Mouse (Mus musculus) liver, embryonic 13.5 days (tissue): ENCODE measurements around the gene Vamp8. TPM values are rescaled to one million over a fixed set of nuclear protein-coding genes. Genes with fewer than 3 reads are reported as not detected.

ENCODE experiments used
- ATAC-seq: fragments of 200-750 bp; cut with Nextera tagmentation; 2 replicates; pipeline ENCODE4 v1.8.0; 2017; ENCODE audit warnings: low read depth, mild to moderate bottlenecking, moderate number of reproducible peaks, moderate library complexity
- DNase-seq: peaks from one replicate; pipeline ENCODE4 v3.0.0; 2022
- H3K27ac ChIP-seq: fragments of 300-500 bp; sonication (generic); 2 replicates; pipeline ENCODE4 v1.5.1; 2015; ENCODE audit warnings: moderate library complexity, mild to moderate bottlenecking, inconsistent platforms
- H3K27me3 ChIP-seq: fragments of 300-500 bp; sonication (generic); 2 replicates; pipeline ENCODE4 v1.6.1; 2015; ENCODE audit warnings: mild to moderate bottlenecking, inconsistent platforms
- H3K36me3 ChIP-seq: fragments of 300-500 bp; sonication (generic); 2 replicates; pipeline ENCODE4 v1.6.1; 2015; ENCODE audit warnings: mild to moderate bottlenecking, inconsistent platforms
- H3K4me1 ChIP-seq: fragments of 300-500 bp; sonication (generic); replicated peaks from 2 replicates; pipeline ENCODE4 v1.6.1; 2015; ENCODE audit warnings: inconsistent platforms
- H3K4me2 ChIP-seq: fragments of 300-500 bp; sonication (generic); 2 replicates; pipeline ENCODE4 v1.6.1; 2015; ENCODE audit warnings: inconsistent platforms, mild to moderate bottlenecking, moderate library complexity
- H3K4me3 ChIP-seq: fragments of 300-500 bp; sonication (generic); replicated peaks from 2 replicates; pipeline ENCODE4 v1.5.1; 2015; ENCODE audit warnings: mild to moderate bottlenecking, inconsistent platforms
- H3K9ac ChIP-seq: fragments of 300-500 bp; sonication (generic); 2 replicates; pipeline ENCODE4 v1.6.1; 2015; ENCODE audit warnings: mild to moderate bottlenecking, inconsistent platforms
- H3K9me3 ChIP-seq: fragments of 300-500 bp; sonication (generic); replicated peaks from 2 replicates; pipeline ENCODE4 v1.6.1; 2016; ENCODE audit warnings: inconsistent platforms
- WGBS: fragments of 180-500 bp; shearing (Covaris S2); methylation state at CpG from one replicate; pipeline ENCODE4 v1.1.7; 2015; ENCODE audit not compliant: insufficient replicate concordance; 5-methylcytosine and 5-hydroxymethylcytosine counted together
- polyA plus RNA-seq: library from polyadenylated mRNA; unstranded; fragments of >200 nt; fragmentation: Nextera tagmentation; extraction: Ambion mirVana; gene quantifications from 2 replicates; pipeline ENCODE4 v1.2.1, GENCODE M21; 2015

Vamp8 gene
- polyA plus RNA-seq, 1 experiment from 2014 or later = 260 TPM

DNA sequence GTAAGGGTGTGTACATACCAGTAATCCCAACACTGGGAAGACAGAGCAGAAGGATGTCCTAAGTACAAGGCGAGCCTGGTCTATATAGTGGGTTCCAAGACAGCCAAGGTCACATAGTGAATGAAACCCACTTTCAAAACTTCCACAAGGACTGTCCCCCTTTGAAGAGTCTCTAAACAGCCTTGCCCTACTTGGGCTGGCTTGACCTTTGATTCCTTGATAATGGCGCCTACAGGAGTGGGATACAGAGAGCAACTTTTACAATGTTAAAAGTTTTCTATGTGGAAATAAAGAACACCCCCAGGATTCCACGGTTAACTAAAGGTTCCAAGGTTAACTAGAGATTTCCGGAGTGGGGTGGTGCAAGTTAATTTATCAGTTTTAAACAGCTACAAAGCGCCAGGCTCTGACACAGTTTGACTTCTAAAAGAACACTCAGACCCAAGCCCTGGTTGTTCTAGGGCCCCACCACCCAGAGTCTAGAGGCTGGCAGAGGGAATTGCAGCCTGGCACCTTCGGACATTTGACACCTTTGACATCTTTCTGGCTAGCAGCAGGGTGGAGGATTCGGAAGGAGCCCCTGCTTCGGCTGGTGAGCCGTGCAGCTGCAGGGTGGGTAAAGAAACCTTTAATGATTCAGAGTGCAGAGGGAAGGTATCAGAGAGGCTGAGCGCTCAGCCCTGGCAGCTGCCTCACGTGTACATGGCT is 30.5 kb downstream of the Vamp8 start:
- Histone ChIP-seq H3K27me3 (peaks cover 25% of the 10 kb centered on the region), H3K4me1 (peaks cover 76% of the 10 kb centered on the region), H3K27ac (peak overlapping the region; percentile 89; the same call in 1 of the 2 replicates), H3K4me2 (peak overlapping the region; percentile 77), H3K9me3 (no peaks in the 10 kb centered on the region), H3K36me3 (peaks cover 35% of the 10 kb centered on the region), H3K9ac (peak overlapping the region; percentile 83; the same call in 1 of the 2 replicates), H3K4me3 (peak overlapping the region; percentile 80; the same call in 1 of the 2 replicates)
- no peak for ATAC-seq
- WGBS = 78% methylated on average over 11 of the region's 11 CpGs
- no peak for DNase-seq

GRCm38 (mm10) chr6:72359343-72359742 is 31.2 kb downstream of the Vamp8 start:
- Histone ChIP-seq H3K27ac (no peak overlapping the region; the same call in 1 of the 2 replicates), H3K9ac (no peak overlapping the region), H3K9me3 (no peaks in the 10 kb centered on the region), H3K4me1 (peaks cover 83% of the 10 kb centered on the region), H3K36me3 (peaks cover 35% of the 10 kb centered on the region), H3K4me3 (no peak overlapping the region), H3K27me3 (peaks cover 32% of the 10 kb centered on the region), H3K4me2 (no peak overlapping the region)
- DNase-seq = no peak
- 79% methylated on average over 2 of the region's 2 CpGs for WGBS
- no peak for ATAC-seq

DNA sequence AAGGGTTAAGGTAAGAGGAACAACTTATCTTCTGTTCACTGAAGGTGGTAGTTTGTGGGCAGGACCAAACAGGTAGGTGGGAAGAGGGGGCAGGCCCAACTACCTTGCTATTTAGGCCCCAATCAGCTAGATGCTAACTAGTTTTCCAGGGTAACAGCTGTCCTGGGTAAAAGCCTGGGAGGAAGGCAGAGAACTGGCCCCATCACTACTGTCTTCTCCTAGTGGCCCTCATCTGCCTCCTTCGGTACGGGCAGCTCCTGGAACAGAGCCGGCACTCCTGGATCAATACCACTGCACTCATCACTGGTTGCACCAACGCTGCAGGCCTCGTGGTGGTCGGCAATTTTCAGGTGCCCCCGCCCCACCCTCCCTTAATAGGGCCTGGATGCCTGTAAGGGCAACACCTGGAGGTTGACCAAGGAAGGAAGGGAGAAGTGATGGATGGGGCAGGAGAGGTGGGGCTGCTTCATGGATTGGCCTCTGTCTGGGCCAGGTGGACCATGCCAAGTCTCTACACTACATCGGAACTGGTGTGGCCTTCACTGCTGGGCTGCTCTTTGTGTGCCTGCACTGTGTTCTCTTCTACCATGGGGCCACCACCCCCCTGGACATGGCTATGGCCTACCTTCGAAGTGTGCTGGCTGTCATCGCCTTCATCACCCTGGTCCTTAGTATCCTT is 32.3 kb downstream of the Vamp8 start:
- H3K4me1 ChIP-seq = peaks cover 87% of the 10 kb centered on the region
- no peak for DNase-seq
- WGBS = 81% methylated on average over 10 of the region's 10 CpGs
- no peaks in the 10 kb centered on the region for H3K9me3 ChIP-seq
- H3K36me3 ChIP-seq = peaks cover 35% of the 10 kb centered on the region
- H3K4me2 ChIP-seq = 0 out of 2 replicates have a peak overlapping the region, but pooled peaks have one; percentile 3
- peaks cover 43% of the 10 kb centered on the region for H3K27me3 ChIP-seq
- ATAC-seq = no peak
- no peak overlapping the region for H3K9ac ChIP-seq
- H3K4me3 ChIP-seq = no peak overlapping the region
- no peak overlapping the region for H3K27ac ChIP-seq

GRCm38 (mm10) chr6:72357164-72358079 is 33.1 kb downstream of the Vamp8 start:
- peaks cover 85% of the 10 kb centered on the region for H3K4me1 ChIP-seq
- peak; percentile 77 for DNase-seq

DNA sequence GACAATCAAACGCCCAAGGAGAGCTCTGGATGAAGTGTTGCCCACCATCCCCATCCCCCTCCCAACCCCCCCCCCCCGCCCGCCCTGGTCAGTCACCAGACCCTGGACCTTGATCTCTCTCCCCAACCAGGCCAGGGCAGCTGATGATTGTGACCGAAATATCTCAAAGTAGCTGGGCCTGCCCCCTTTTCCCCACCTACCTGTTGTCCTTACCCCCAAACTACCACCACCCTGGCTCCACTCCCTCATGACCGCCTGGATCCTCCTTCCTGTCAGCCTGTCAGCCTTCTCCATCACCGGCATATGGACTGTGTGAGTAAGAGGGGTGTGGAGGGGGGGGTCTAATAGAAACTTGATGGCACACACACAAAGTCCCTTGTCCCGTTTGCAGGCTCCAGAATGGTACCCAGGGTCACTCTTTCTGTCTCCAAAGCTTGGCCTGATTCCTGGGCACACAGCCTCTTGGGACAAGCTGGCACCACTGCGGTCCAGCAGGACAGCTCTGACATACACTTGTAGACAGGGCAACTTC is 34.4 kb downstream of the Vamp8 start:
- peak overlapping the region; percentile 73 for H3K4me2 ChIP-seq
- no peak for DNase-seq
- peak overlapping the region; percentile 64 for H3K27ac ChIP-seq
- H3K4me1 ChIP-seq = peaks cover 89% of the 10 kb centered on the region
- peak overlapping the region; percentile 60 for H3K4me3 ChIP-seq
- H3K27me3 ChIP-seq = peaks cover 44% of the 10 kb centered on the region
- peak overlapping the region; percentile 57 for H3K9ac ChIP-seq
- peaks cover 39% of the 10 kb centered on the region for H3K36me3 ChIP-seq
- no peaks in the 10 kb centered on the region for H3K9me3 ChIP-seq
- ATAC-seq = no peak
- WGBS = 53% methylated on average over 6 of the region's 8 CpGs

More at GRCm38 (mm10) chr6:72357164-72358079, 33.1 kb downstream of the Vamp8 start:
- H3K4me2 ChIP-seq = 0 out of 2 replicates have a peak overlapping the region, but pooled peaks have one; percentile 73
- WGBS = 45% methylated on average over 5 of the region's 5 CpGs
- H3K27ac ChIP-seq = no peak overlapping the region
- H3K9ac ChIP-seq = no peak overlapping the region
- peak; percentile 55 for ATAC-seq
- H3K36me3 ChIP-seq = peaks cover 35% of the 10 kb centered on the region
- peaks cover 44% of the 10 kb centered on the region for H3K27me3 ChIP-seq
- no peaks in the 10 kb centered on the region for H3K9me3 ChIP-seq
- no peak overlapping the region for H3K4me3 ChIP-seq

DNA sequence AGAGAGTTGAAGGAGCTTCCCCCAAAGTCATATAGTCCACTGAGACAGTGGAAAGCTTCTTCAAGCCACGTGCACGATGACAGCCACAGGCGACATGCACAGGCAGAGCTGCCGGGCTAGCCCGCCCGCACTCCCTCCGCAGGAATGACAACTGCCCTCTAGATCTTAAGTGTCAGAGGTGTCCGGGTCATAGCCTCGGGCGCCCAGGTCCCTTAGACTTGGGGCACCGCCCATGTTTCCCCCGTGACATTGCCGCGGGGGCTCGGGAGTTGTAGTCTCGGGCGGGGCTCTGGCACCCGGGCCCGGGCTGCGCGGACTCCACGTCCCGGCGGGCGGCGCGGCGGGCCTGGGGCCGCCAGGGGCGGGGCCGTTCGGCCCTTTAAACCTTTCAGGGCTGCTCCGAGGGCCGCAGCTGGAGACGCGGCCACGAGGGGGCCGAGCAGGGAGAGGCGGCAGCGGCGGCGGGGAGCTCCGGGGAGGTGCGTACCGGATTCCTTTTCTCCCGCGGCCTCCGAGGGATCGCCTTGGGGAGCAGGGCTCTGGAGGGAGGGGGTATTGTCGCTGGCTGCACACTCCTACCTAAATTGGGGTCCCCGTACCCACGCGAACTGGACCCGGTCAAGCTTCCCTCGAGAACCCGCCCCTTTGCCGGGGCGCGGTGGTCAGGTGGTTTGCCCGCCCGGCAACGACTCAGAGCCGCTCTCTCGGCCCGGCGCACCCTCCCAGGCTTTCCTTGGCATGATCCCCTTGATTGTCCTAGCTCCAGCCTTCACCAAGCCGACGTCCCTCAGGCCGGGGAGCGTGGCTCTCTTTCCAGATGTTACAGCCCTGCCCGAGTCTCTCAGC is 35.2 kb downstream of the Vamp8 start, which contains the start of gene Tmem150a:
Tmem150a (plus strand) TSS at position 382 of the 846 bp plus-strand sequence.
- peak within 1 kb of the TSS; percentile 64 for H3K27ac ChIP-seq
- H3K4me3 ChIP-seq = peak within 1 kb of the TSS; percentile 60
- DNase-seq (peak; percentile 49), ATAC-seq (peak; percentile 46)
- 1% methylated on average over 70 of the region's 71 CpGs for WGBS
- no peaks in the 10 kb centered on the region for H3K9me3 ChIP-seq
- peaks cover 44% of the 10 kb centered on the region for H3K27me3 ChIP-seq
- H3K9ac ChIP-seq = peak within 1 kb of the TSS; percentile 57
- peak within 1 kb of the TSS; percentile 73 for H3K4me2 ChIP-seq
- H3K4me1 ChIP-seq = peaks cover 89% of the 10 kb centered on the region
- H3K36me3 ChIP-seq = peaks cover 38% of the 10 kb centered on the region

- H3K27me3 ChIP-seq = peaks cover 44% of the 10 kb centered on the region
- no peaks in the 10 kb centered on the region for H3K9me3 ChIP-seq
- peak overlapping the region; percentile 73; the same call in 1 of the 2 replicates for H3K4me2 ChIP-seq
- H3K27ac ChIP-seq = peak overlapping the region; percentile 25; the same call in 1 of the 2 replicates
- peaks cover 89% of the 10 kb centered on the region for H3K4me1 ChIP-seq
- no peak overlapping the region for H3K4me3 ChIP-seq
- no peak overlapping the region for H3K9ac ChIP-seq
- peaks cover 38% of the 10 kb centered on the region for H3K36me3 ChIP-seq
- 76% methylated on average over 1 of the region's 1 CpGs for WGBS
- ATAC-seq (no peak), DNase-seq (no peak)
Measured at GRCm38 (mm10) chr6:72354025-72354424, 36.5 kb downstream of the Vamp8 start.

GRCm38 (mm10) chr6:72352636-72353405 is 37.7 kb downstream of the Vamp8 start:
- Histone ChIP-seq H3K4me3 (no peak overlapping the region), H3K4me2 (peak overlapping the region; percentile 7; the same call in 1 of the 2 replicates), H3K9me3 (no peaks in the 10 kb centered on the region), H3K9ac (no peak overlapping the region), H3K36me3 (peaks cover 36% of the 10 kb centered on the region), H3K27ac (peak overlapping the region; percentile 25; the same call in 1 of the 2 replicates), H3K27me3 (peaks cover 42% of the 10 kb centered on the region), H3K4me1 (peaks cover 89% of the 10 kb centered on the region)
- 66% methylated on average over 5 of the region's 5 CpGs for WGBS
- no peak for ATAC-seq
- no peak for DNase-seq

- no peak overlapping the region for H3K4me2 ChIP-seq
Measured at GRCm38 (mm10) chr6:72350214-72350613, 40.3 kb downstream of the Vamp8 start.

More at GRCm38 (mm10) chr6:72350214-72350613, 40.3 kb downstream of the Vamp8 start:
- peaks cover 20% of the 10 kb centered on the region for H3K27me3 ChIP-seq
- DNase-seq = no peak
- H3K27ac ChIP-seq = no peak overlapping the region
- no peak overlapping the region for H3K4me3 ChIP-seq
- peaks cover 31% of the 10 kb centered on the region for H3K36me3 ChIP-seq
- ATAC-seq = no peak
- no peak overlapping the region for H3K9ac ChIP-seq
- WGBS = 70% methylated on average over 2 of the region's 2 CpGs
- no peaks in the 10 kb centered on the region for H3K9me3 ChIP-seq
- peaks cover 86% of the 10 kb centered on the region for H3K4me1 ChIP-seq
